Mouse (Mus musculus) mouse trophoblast stem cell (cell line): ENCODE measurements around the gene Cenpf.

Source experiments
- in situ Hi-C, 2 experiments: fragments of 300-500 bp; cut with MseI, MboI; formaldehyde crosslinking; loops; 2 replicates in 1 of 2; 3 replicates in 1 of 2; pipeline ENCODE4 v1.15.1; 2025

Cenpf gene

GRCm38 (mm10) chr1:189687654-189688387 lies at the start of gene Cenpf:
Gene Cenpf, minus strand, starts transcription at chr1:189688086.
- in situ Hi-C loops = no loop called here

GRCm38 (mm10) chr1:189732156-189732555 lies 44.3 kb upstream of the Cenpf start:
- in situ Hi-C loops = no loop called here

- in situ Hi-C loops = no loop called here
Measured at GRCm38 (mm10) chr1:189731697-189732096, 43.8 kb upstream of the Cenpf start.

- in situ Hi-C loops = no loop called here
Measured at GRCm38 (mm10) chr1:189729141-189729815, 41.4 kb upstream of the Cenpf start.

- in situ Hi-C loops = no loop called here
Measured at GRCm38 (mm10) chr1:189728784-189729115, 40.9 kb upstream of the Cenpf start.

GRCm38 (mm10) chr1:189727884-189728783 lies 40.2 kb upstream of the Cenpf start, which contains the start of gene Ptpn14:
Gene Ptpn14, plus strand, starts transcription at chr1:189728268.
- in situ Hi-C loops = no loop called here

GRCm38 (mm10) chr1:189727346-189727883 lies 39.5 kb upstream of the Cenpf start:
- in situ Hi-C loops = no loop called here

GRCm38 (mm10) chr1:189726121-189726520 lies 38.2 kb upstream of the Cenpf start:
- in situ Hi-C loops = no loop called here

GRCm38 (mm10) chr1:189718600-189718999 lies 30.7 kb upstream of the Cenpf start:
- in situ Hi-C loops = loop anchor here in 1 of 2 experiments (25.0 kb wide), 1 partner anchor 444 kb away; the partner anchor contains the start of gene Prox1

GRCm38 (mm10) chr1:189717546-189717945 lies 29.7 kb upstream of the Cenpf start:
- in situ Hi-C loops = loop anchor here in 1 of 2 experiments (25.0 kb wide), 1 partner anchor 445 kb away; the partner anchor contains the start of gene Prox1

GRCm38 (mm10) chr1:189715915-189716797 lies 28.3 kb upstream of the Cenpf start:
- in situ Hi-C loops = loop anchor here in 1 of 2 experiments (25.0 kb wide), 1 partner anchor 446 kb away; the partner anchor contains the start of gene Prox1

- in situ Hi-C loops = loop anchor here (10.0 to 25.0 kb wide), 2 partner anchors 166 to 453 kb away; partner anchors contain the start of gene Prox1 (in 1 of the 2)
Measured at GRCm38 (mm10) chr1:189709001-189709400, 21.1 kb upstream of the Cenpf start.

- in situ Hi-C loops = loop anchor here (10.0 to 25.0 kb wide), 2 partner anchors 167 to 455 kb away; partner anchors contain the start of gene Prox1 (in 1 of the 2)
Measured at GRCm38 (mm10) chr1:189707419-189707818, 19.5 kb upstream of the Cenpf start.

- in situ Hi-C loops = loop anchor here (10.0 to 25.0 kb wide), 2 partner anchors 168 to 455 kb away; partner anchors contain the start of gene Prox1 (in 1 of the 2)
Measured at GRCm38 (mm10) chr1:189707014-189707413, 19.1 kb upstream of the Cenpf start.

- in situ Hi-C loops = loop anchor here (10.0 to 25.0 kb wide), 2 partner anchors 169 to 456 kb away; partner anchors contain the start of gene Prox1 (in 1 of the 2)
Measured at GRCm38 (mm10) chr1:189706040-189706645, 18.3 kb upstream of the Cenpf start.

GRCm38 (mm10) chr1:189703591-189703990 lies 15.7 kb upstream of the Cenpf start:
- in situ Hi-C loops = loop anchor here (10.0 to 25.0 kb wide), 2 partner anchors 171 to 459 kb away; partner anchors contain the start of gene Prox1 (in 1 of the 2)

- in situ Hi-C loops = loop anchor here (10.0 to 25.0 kb wide), 2 partner anchors 172 to 459 kb away; partner anchors contain the start of gene Prox1 (in 1 of the 2)
Measured at GRCm38 (mm10) chr1:189703156-189703555, 15.3 kb upstream of the Cenpf start.

GRCm38 (mm10) chr1:189700990-189701389 lies 13.1 kb upstream of the Cenpf start:
- in situ Hi-C loops = loop anchor here (10.0 to 25.0 kb wide), 2 partner anchors 174 to 461 kb away; partner anchors contain the start of gene Prox1 (in 1 of the 2)

GRCm38 (mm10) chr1:189700186-189700585 lies 12.3 kb upstream of the Cenpf start:
- in situ Hi-C loops = loop anchor here (10.0 to 25.0 kb wide), 2 partner anchors 175 to 462 kb away; partner anchors contain the start of gene Prox1 (in 1 of the 2)
